Mouse (Mus musculus) heart, postnatal 36 days (tissue): ENCODE data around the gene Kat6b. TPM values are rescaled to one million over a fixed set of nuclear protein-coding genes. Genes with fewer than 3 reads are reported as not detected.

ENCODE experiments used
- DNase-seq, 2 experiments: peaks; one replicate each; pipeline ENCODE4 v3.0.0; 2021 to 2022
- intact Hi-C: fragments of 180-260 bp; cut with DNase I; formaldehyde crosslinking; loops from one replicate; pipeline ENCODE4 v1.15.1; 2025
- total RNA-seq, 2 experiments: library from RNA; stranded (reverse); gene quantifications; 2 replicates each; pipeline ENCODE4 v1.2.3; 2021

The Kat6b gene
- total RNA-seq, 2 experiments from 2014 or later: 29.9 to 31.7 TPM

DNA sequence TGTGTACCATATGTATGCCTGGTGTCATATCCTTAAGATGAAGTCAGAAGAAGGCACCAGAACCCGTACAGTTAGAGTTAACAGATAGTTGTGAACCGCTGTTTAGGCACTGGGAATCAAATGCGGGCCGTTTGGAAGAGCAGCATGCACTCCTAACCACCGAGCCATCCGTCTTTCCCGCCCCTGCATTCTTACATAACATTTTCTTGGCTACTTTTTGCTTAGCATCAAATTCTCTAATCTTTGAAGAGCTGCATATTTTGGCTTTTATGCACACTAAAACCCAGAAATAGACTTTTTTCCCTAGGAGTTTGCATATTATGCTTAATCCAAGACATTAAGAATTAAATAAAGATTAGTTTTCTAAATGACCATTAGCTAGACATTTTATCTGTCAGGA, 69.3 kb downstream of the Kat6b start:
- intact Hi-C loops: no loop called here
- DNase-seq: no peak

GRCm38 (mm10) chr14:21551655-21552054, 70.4 kb downstream of the Kat6b start:
- intact Hi-C loops: no loop called here
- DNase-seq: no peak

DNA sequence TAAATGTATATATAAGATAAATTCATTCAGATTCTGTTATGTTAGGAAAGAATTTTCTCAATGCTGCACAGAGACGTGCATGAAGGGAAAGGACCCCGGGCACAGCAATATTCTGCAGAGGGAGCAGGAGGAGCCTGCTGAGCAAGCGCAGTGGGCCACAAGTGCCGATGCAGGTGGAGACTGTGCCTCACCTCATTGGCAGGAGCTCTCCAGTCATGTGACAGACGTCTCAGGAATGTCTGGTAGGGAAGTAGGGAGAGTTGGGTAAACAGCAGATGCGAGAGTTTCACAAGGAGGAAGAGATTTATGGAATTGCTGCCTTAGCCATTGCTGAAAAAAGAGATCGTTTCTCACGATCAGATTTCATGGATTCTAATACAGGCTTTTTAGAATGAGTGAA, 71.7 kb downstream of the Kat6b start:
- intact Hi-C loops: no loop called here
- no peak for DNase-seq

DNA sequence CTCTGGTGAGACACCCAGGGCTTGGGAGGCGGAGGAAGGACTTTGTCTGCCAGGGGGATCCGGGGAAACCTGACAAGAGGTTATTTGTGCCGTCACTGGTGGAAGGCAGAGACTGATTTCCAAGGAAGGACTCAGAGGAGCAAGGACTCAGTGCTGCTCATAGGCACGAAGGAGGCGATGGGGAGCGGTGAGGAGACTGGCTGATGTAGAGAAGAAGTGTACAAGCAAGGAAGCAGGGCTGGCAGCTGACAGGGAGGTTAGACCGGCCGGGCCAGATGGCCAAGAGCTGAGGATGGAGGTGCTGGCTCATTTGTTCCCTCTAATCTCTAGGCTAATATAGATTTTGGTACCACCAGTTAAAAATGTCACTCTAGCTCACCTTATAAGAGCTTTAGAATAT, 72.8 kb downstream of the Kat6b start:
- no peak for DNase-seq
- intact Hi-C loops: no loop called here

- intact Hi-C loops: no loop called here
- DNase-seq: peak in 1 of 2 experiments; percentile 24
Observed at GRCm38 (mm10) chr14:21558440-21559131, 77.4 kb downstream of the Kat6b start.

- DNase-seq: no peak
- intact Hi-C loops: no loop called here
Observed at GRCm38 (mm10) chr14:21559447-21559846, 78.2 kb downstream of the Kat6b start.

DNA sequence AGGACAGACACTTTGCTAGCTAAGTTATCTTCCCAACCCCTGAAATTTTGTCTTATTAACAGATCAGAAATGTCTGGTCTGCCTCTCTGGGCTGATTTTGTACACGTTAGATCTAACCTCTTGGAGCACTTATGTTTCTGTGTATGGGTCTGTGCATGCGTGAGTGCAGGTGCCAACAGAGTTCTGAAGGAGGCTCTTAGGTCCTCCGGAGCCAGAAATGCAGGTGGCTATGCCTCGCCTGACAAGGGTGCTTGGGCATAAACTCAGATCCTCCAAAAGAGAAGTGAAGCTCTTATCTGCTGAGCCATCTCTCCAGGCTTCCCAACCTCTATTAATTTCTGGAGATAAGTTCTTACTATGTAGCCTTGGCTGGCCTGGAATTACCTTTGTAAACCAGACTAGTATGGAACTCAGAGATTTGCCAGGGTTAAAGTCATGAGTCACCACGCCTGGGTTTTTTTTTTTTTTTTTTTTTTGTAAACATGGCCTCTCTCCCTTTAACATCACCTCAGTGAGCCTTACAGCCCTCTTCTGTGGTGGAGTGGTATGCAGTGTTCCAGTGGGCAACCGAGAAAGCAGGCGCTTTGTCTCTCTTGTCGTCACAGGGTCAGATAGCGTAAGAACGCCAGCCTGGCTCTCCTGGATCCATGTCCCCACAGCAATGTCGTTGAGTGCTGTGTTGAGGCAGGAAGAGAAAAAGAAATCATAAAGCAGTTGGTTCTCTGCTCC, 79.4 kb downstream of the Kat6b start:
- intact Hi-C loops: no loop called here
- DNase-seq: no peak

GRCm38 (mm10) chr14:21561396-21562065, 80.3 kb downstream of the Kat6b start:
- no peak for DNase-seq
- intact Hi-C loops: no loop called here

GRCm38 (mm10) chr14:21563584-21564118, 82.4 kb downstream of the Kat6b start:
- no peak for DNase-seq
- intact Hi-C loops: no loop called here

- intact Hi-C loops: no loop called here
- no peak for DNase-seq
Observed at GRCm38 (mm10) chr14:21565541-21566353, 84.5 kb downstream of the Kat6b start.

GRCm38 (mm10) chr14:21567293-21567984, 86.2 kb downstream of the Kat6b start:
- DNase-seq: no peak
- intact Hi-C loops: no loop called here

DNA sequence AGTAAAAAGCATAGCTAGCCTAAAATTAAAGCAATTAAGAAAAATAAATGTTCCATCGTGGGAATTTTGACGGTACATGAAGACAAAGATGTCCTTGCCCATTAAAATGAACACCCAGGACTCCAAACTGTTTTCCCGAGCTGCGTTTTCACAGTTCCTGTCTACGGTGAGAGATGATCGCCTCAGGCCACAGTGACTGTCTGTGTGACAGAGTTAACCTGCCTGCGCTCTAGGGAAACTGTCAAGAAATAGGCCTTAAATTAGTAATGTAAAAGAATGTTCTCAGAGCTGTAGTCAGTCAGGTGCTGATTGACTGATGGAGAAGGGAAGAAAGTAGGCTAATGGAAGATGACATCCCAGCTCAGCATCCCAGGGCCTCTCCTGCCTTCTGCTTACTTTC, 87.6 kb downstream of the Kat6b start:
- intact Hi-C loops: no loop called here
- DNase-seq: no peak

- intact Hi-C loops: no loop called here
- no peak for DNase-seq
Observed at GRCm38 (mm10) chr14:21574686-21575309, 93.6 kb downstream of the Kat6b start.

DNA sequence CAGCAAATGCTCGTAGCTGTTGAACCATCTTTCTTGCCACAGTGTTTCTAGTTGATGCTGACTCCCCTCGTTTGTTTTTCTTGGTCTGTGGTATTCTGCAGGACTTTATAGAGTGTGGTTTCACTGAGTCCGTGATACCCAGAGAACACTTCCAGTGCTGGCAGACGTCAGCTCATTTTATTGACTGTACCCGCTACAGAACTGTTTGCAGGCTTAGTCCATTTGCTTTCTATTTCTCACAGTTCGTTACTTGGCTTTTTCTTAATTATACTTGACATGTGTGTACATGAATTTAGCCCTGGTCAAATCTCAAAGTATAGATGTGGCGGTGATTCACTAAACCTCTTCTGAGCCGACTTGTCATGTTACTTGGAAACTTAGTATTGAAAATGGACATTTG, 95.6 kb downstream of the Kat6b start:
- DNase-seq: no peak
- intact Hi-C loops: no loop called here

DNA sequence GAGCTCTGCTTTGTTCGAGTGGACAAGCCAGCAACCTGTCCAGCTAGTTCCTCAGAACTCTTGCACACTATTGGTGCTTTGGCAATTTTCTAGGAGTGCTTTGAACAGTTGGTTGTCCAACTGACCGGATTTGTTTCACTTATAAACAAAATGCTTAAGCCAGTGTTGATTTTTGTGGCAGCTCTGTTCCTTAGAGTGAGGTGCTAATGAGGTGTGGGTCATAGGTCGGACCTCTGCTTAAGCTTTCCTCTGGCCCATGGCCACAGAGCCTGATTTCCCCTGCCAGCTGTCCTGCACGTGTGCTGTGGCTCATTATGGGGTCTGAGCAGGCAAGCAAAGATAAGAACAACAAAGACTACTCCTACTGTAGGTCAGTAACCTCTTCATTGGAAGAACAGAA, 100.0 kb downstream of the Kat6b start:
- intact Hi-C loops: no loop called here
- DNase-seq: no peak

DNA sequence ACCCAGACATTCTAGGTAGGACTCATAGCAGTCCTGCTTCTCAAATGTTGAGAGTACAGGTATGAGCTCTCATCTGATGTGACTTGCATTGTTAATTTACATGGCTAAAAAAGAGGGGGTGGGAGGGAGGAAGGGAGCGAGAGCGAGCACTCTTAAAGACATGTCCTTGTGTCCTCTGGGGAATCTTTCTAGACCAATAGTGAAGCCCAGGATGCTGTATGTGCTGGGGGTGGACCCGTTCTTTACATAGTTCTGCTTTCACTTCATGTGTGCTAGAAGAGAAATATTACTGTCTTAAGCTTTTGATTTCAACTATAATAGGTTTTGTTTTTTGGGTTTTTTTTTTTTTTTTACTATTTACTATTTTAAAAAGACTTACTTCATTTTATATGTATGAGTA, 101.1 kb downstream of the Kat6b start:
- intact Hi-C loops: no loop called here
- no peak for DNase-seq

DNA sequence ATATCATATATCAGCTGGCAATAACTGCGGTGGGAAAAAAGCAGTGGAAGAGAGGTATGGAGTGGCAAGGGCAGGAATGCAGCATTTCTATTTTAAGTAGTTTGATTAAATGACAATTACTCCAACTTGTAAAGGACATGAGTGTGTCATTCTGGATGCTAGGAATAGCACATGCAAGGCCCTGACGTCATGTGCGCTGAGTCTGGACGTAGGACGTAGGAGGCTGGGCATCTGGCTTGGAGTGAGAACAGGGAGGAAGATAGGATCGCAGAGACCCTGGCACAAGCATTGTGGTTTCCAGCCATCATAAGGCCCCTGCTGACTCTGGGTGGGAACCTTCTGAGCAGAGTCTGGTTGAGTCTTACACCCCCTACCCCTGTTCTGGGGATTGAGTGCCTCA, 101.8 kb downstream of the Kat6b start:
- no peak for DNase-seq
- intact Hi-C loops: no loop called here

DNA sequence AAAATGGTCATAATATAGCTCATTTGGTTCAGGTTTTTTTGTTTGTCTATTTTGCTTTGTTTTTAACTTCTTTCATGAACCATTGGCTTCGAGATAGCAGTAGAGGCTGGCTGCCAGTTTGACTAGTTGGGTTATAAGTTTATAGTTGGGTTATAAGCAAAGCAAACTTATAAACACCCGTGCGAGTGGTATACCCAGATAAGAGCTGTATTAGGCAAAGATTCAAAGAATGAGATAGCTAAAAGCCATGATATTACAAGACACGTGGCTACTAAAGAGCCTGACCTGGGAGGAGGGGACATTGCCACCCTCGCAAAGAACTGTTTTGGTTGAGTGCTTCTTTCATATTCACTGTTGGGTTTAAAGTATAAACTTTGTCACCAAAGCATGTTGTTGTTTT, 102.6 kb downstream of the Kat6b start:
- intact Hi-C loops: no loop called here
- DNase-seq: no peak

DNA sequence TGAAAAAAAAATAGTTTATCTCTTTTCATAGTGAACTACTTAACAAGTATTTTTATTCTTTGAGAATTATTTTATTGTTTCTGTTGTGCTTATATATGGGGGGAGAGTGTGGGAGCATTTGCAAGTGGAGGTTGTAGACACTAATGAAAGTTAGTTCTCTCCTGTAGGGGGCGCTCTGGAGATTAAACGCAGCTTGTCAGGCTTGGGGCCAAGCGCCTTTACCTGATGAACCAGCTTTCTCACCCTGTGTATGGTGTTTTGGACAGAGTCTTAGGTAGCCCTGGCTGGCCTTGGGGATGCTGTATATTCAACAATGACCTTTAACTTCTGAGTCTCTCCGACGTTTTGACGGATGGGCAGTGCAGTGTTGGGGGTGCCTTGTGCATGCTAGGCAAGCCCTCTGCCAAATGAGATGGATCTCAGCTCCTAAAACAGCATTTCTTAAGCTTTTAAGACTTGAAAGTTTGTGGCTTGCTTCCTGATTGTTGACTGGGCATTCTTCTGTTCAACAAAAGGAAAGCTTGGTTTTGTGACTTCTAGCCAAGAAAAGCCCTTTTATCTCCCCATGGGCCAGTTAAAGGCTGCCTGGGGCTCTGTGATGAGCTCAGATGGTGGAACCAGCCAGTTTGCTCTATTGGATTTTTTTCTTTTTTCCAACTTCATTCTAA, 103.4 kb downstream of the Kat6b start:
- intact Hi-C loops: no loop called here
- DNase-seq: no peak
